Mouse (Mus musculus): ENCODE measurements at regions not wholly inside any gene's neighbourhood (a gene's known extent, or its start where the extent isn't known, plus 50 kb on each side); places are given as distances from the start of the nearest gene placed in this dataset.

GRCm38 (mm10) chr4:45729801-45730200 is 69.0 kb upstream of the Aldh1b1 start:
- no peak for ATAC-seq (ENCODE audit: low read depth)
- no peak overlapping the region for H3K4me2 ChIP-seq
- no peak overlapping the region for H3K4me3 ChIP-seq
- no peak overlapping the region; the same call in 1 of the 2 replicates for H3K27ac ChIP-seq (replicated peaks)
- H3K9ac ChIP-seq, result no peak overlapping the region
- no peaks in the 10 kb centered on the region for H3K36me3 ChIP-seq
- no peaks in the 10 kb centered on the region for H3K27me3 ChIP-seq
- peaks cover 46% of the 10 kb centered on the region for H3K4me1 ChIP-seq (replicated peaks)
- H3K9me3 ChIP-seq, result no peaks in the 10 kb centered on the region
- WGBS, result 59% methylated on average over 4 of the region's 4 CpGs

GRCm38 (mm10) chr4:45728825-45729224 is 70.0 kb upstream of the Aldh1b1 start:
- Histone ChIP-seq H3K4me1 (replicated peaks) (peaks cover 55% of the 10 kb centered on the region), H3K9me3 (no peaks in the 10 kb centered on the region), H3K27ac (replicated peaks) (no peak overlapping the region), H3K36me3 (no peaks in the 10 kb centered on the region), H3K9ac (no peak overlapping the region), H3K4me3 (no peak overlapping the region), H3K27me3 (no peaks in the 10 kb centered on the region), H3K4me2 (no peak overlapping the region)
- WGBS, result 23% methylated on average over 4 of the region's 4 CpGs
- no peak for ATAC-seq (ENCODE audit: low read depth)

GRCm38 (mm10) chr4:45727915-45728314 is 70.9 kb upstream of the Aldh1b1 start:
- H3K27ac ChIP-seq (replicated peaks), result peak overlapping the region; percentile 10; the same call in 1 of the 2 replicates

GRCm38 (mm10) chr4:45727474-45727873 is 71.3 kb upstream of the Aldh1b1 start:
- Histone ChIP-seq H3K9me3 (no peaks in the 10 kb centered on the region), H3K4me1 (replicated peaks) (peaks cover 58% of the 10 kb centered on the region), H3K4me3 (no peak overlapping the region), H3K27ac (replicated peaks) (peak overlapping the region; percentile 10; the same call in 1 of the 2 replicates), H3K27me3 (no peaks in the 10 kb centered on the region), H3K36me3 (no peaks in the 10 kb centered on the region), H3K9ac (no peak overlapping the region), H3K4me2 (no peak overlapping the region)
- WGBS, result 7% methylated on average over 9 of the region's 9 CpGs
- ATAC-seq (ENCODE audit: low read depth), result no peak

More at GRCm38 (mm10) chr4:45727915-45728314, 70.9 kb upstream of the Aldh1b1 start:
- ATAC-seq (ENCODE audit: low read depth), result no peak
- no peaks in the 10 kb centered on the region for H3K9me3 ChIP-seq
- 17% methylated on average over 5 of the region's 5 CpGs for WGBS
- peaks cover 58% of the 10 kb centered on the region for H3K4me1 ChIP-seq (replicated peaks)
- no peaks in the 10 kb centered on the region for H3K27me3 ChIP-seq
- H3K4me3 ChIP-seq, result no peak overlapping the region
- H3K36me3 ChIP-seq, result no peaks in the 10 kb centered on the region
- H3K9ac ChIP-seq, result no peak overlapping the region
- H3K4me2 ChIP-seq, result no peak overlapping the region

- no peak for ATAC-seq (ENCODE audit: low read depth)
These were observed 72.0 kb upstream of the Aldh1b1 start for GRCm38 (mm10) chr4:45726783-45727182.

GRCm38 (mm10) chr4:45725055-45725910 is 73.5 kb upstream of the Aldh1b1 start:
- Histone ChIP-seq H3K4me3 (no peak overlapping the region), H3K36me3 (no peaks in the 10 kb centered on the region), H3K27ac (replicated peaks) (no peak overlapping the region), H3K27me3 (0 out of 2 replicates have a peak, but pooled peaks cover 4% of the 10 kb centered on the region), H3K9ac (no peak overlapping the region), H3K9me3 (no peaks in the 10 kb centered on the region), H3K4me2 (no peak overlapping the region), H3K4me1 (replicated peaks) (peaks cover 47% of the 10 kb centered on the region)
- 76% methylated on average over 16 of the region's 16 CpGs for WGBS
- ATAC-seq (ENCODE audit: low read depth), result no peak

More at GRCm38 (mm10) chr4:45726783-45727182, 72.0 kb upstream of the Aldh1b1 start:
- Histone ChIP-seq H3K4me1 (replicated peaks) (peaks cover 58% of the 10 kb centered on the region), H3K36me3 (no peaks in the 10 kb centered on the region), H3K4me3 (no peak overlapping the region), H3K9me3 (no peaks in the 10 kb centered on the region), H3K9ac (no peak overlapping the region), H3K27me3 (no peaks in the 10 kb centered on the region), H3K4me2 (no peak overlapping the region), H3K27ac (replicated peaks) (no peak overlapping the region)
- 89% methylated on average over 5 of the region's 5 CpGs for WGBS

GRCm38 (mm10) chr4:45720352-45720751 is 78.5 kb upstream of the Aldh1b1 start:
- WGBS, result 26% methylated on average over 5 of the region's 5 CpGs
- Histone ChIP-seq H3K4me2 (no peak overlapping the region), H3K36me3 (no peaks in the 10 kb centered on the region), H3K27ac (replicated peaks) (no peak overlapping the region), H3K9ac (no peak overlapping the region), H3K9me3 (no peaks in the 10 kb centered on the region), H3K27me3 (peaks cover 27% of the 10 kb centered on the region), H3K4me1 (replicated peaks) (peaks cover 17% of the 10 kb centered on the region), H3K4me3 (no peak overlapping the region)
- ATAC-seq (ENCODE audit: low read depth), result no peak

- WGBS, result 27% methylated on average over 3 of the region's 3 CpGs
- peaks cover 17% of the 10 kb centered on the region for H3K4me1 ChIP-seq (replicated peaks)
- H3K9ac ChIP-seq, result no peak overlapping the region
These were observed 79.3 kb upstream of the Aldh1b1 start for GRCm38 (mm10) chr4:45719564-45719963.

GRCm38 (mm10) chr4:45715878-45716277 is 82.9 kb upstream of the Aldh1b1 start:
- no peak for ATAC-seq (ENCODE audit: low read depth)
- WGBS, result 84% methylated on average over 1 of the region's 1 CpGs
- H3K27ac ChIP-seq (replicated peaks), result no peak overlapping the region

More at GRCm38 (mm10) chr4:45719564-45719963, 79.3 kb upstream of the Aldh1b1 start:
- H3K36me3 ChIP-seq, result no peaks in the 10 kb centered on the region
- no peak overlapping the region for H3K4me3 ChIP-seq
- H3K27me3 ChIP-seq, result peaks cover 27% of the 10 kb centered on the region
- H3K9me3 ChIP-seq, result no peaks in the 10 kb centered on the region
- ATAC-seq (ENCODE audit: low read depth), result no peak
- no peak overlapping the region for H3K27ac ChIP-seq (replicated peaks)
- no peak overlapping the region for H3K4me2 ChIP-seq

GRCm38 (mm10) chr4:45713837-45714508 is 84.8 kb upstream of the Aldh1b1 start:
- peak overlapping the region; percentile 43 for H3K27ac ChIP-seq (replicated peaks)
- peak; percentile 97 for ATAC-seq (ENCODE audit: low read depth)
- no peak overlapping the region for H3K4me3 ChIP-seq
- H3K4me1 ChIP-seq (replicated peaks), result peaks cover 23% of the 10 kb centered on the region
- H3K9me3 ChIP-seq, result no peaks in the 10 kb centered on the region
- WGBS, result 4% methylated on average over 10 of the region's 10 CpGs
- no peaks in the 10 kb centered on the region for H3K36me3 ChIP-seq
- no peak overlapping the region for H3K9ac ChIP-seq
- peaks cover 27% of the 10 kb centered on the region for H3K27me3 ChIP-seq
- no peak overlapping the region for H3K4me2 ChIP-seq

More at GRCm38 (mm10) chr4:45715878-45716277, 82.9 kb upstream of the Aldh1b1 start:
- Histone ChIP-seq H3K36me3 (no peaks in the 10 kb centered on the region), H3K4me1 (replicated peaks) (peaks cover 28% of the 10 kb centered on the region), H3K4me3 (no peak overlapping the region), H3K27me3 (peaks cover 31% of the 10 kb centered on the region), H3K9me3 (no peaks in the 10 kb centered on the region), H3K9ac (no peak overlapping the region), H3K4me2 (no peak overlapping the region)

GRCm38 (mm10) chr4:45713046-45713706 is 85.6 kb upstream of the Aldh1b1 start:
- H3K27ac ChIP-seq (replicated peaks), result peak overlapping the region; percentile 34
- H3K4me1 ChIP-seq (replicated peaks), result peaks cover 23% of the 10 kb centered on the region
- no peaks in the 10 kb centered on the region for H3K36me3 ChIP-seq
- no peaks in the 10 kb centered on the region for H3K9me3 ChIP-seq
- H3K9ac ChIP-seq, result no peak overlapping the region
- no peak overlapping the region for H3K4me2 ChIP-seq
- ATAC-seq (ENCODE audit: low read depth), result peak; percentile 25; the same call in 1 of the 2 replicates
- WGBS, result 26% methylated on average over 8 of the region's 8 CpGs
- no peak overlapping the region for H3K4me3 ChIP-seq
- H3K27me3 ChIP-seq, result peaks cover 21% of the 10 kb centered on the region

GRCm38 (mm10) chr4:45703997-45704396 is 94.8 kb upstream of the Aldh1b1 start:
- Histone ChIP-seq H3K27ac (replicated peaks) (no peak overlapping the region), H3K36me3 (no peaks in the 10 kb centered on the region), H3K9me3 (no peaks in the 10 kb centered on the region), H3K4me2 (no peak overlapping the region), H3K4me3 (no peak overlapping the region), H3K27me3 (no peaks in the 10 kb centered on the region), H3K9ac (no peak overlapping the region), H3K4me1 (replicated peaks) (no peaks in the 10 kb centered on the region)
- ATAC-seq (ENCODE audit: low read depth), result no peak
- WGBS, result 52% methylated on average over 7 of the region's 7 CpGs
